10 mouse cellular contexts compared by ENCODE assay signal in the genomic region with DNA sequence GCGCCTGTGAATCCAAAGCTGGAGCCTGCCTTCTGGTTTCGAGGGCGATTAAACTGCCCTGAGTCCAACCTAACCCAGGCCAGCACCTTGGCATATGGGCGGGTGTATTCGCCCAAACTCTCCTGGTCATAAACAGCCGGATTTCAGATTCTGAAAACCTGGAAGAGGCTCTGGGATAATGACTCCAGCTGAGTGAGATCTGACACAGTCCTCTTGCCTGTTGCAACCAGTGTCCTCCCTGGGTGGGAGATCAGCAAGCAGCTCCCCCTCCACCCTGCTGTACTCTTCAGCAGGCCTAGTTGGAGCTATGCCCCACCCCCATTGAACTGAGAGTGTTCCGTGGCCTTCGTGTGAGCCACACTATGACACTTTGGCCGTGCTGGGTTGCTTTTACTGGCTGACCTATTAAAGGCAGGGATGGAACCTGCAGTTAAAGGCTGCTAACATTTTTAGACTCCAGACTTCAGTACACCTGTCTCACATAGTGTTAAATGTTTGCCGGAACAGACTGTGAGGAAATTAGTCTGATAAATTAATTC. TPM values are rescaled to one million over a fixed set of nuclear protein-coding genes. Genes with fewer than 3 reads are reported as not detected.
DNase-seq lines count a peak whose midpoint lies in the region; ATAC-seq lines count a peak whose summit lies in the region.
"Had no signal": no experiment of that assay in that cellular context is flagged by ENCODE, and none has a peak within 500 bp of the region (broad histone marks: within the 10 kb centered on the region; RNA-seq: fewer than 3 reads in every experiment).

No protein-coding gene starts in this region.

- H3K9ac ChIP-seq in heart, embryonic 16.5 days (ENCODE audit: low read length): no peak overlapping the region
- H3K9ac ChIP-seq in hindbrain, embryonic 14.5 days: peak overlapping the region; percentile 29
- H3K9ac ChIP-seq in limb, embryonic 11.5 days (ENCODE audit: low read length): no peak overlapping the region
- no peak overlapping the region for H3K9ac ChIP-seq in neural tube, embryonic 15.5 days (replicated peaks)

- peaks cover 9% of the 10 kb centered on the region for H3K4me1 ChIP-seq in heart, embryonic 16.5 days (ENCODE audit: control insufficient read depth, insufficient read depth, low read length)
- H3K4me1 ChIP-seq in hindbrain, embryonic 14.5 days (replicated peaks; ENCODE audit: control insufficient read depth, insufficient read depth, low read length): peaks cover 7% of the 10 kb centered on the region; the same call in 1 of the 2 replicates
- peaks cover 10% of the 10 kb centered on the region for H3K4me1 ChIP-seq in limb, embryonic 11.5 days (ENCODE audit: control insufficient read depth, insufficient read depth, low read length)
- peaks cover 18% of the 10 kb centered on the region for H3K4me1 ChIP-seq in neural tube, embryonic 15.5 days

- no peaks in the 10 kb centered on the region for H3K9me3 ChIP-seq in heart, embryonic 16.5 days (replicated peaks; ENCODE audit: control insufficient read depth, low read length)
- no peaks in the 10 kb centered on the region for H3K9me3 ChIP-seq in hindbrain, embryonic 14.5 days (ENCODE audit: control insufficient read depth, low read length)
- no peaks in the 10 kb centered on the region for H3K9me3 ChIP-seq in limb, embryonic 11.5 days (ENCODE audit: control insufficient read depth, low read length)
- no peaks in the 10 kb centered on the region for H3K9me3 ChIP-seq in neural tube, embryonic 15.5 days (replicated peaks)

- no peak for DNase-seq in heart, adult 9 months (ENCODE audit: low spot score in 2 of 2)
- no peak for DNase-seq in hindbrain, embryonic 14.5 days (ENCODE audit: low spot score)
- no peak for DNase-seq in limb, embryonic 11.5 days (ENCODE audit: low spot score)
- no peak for DNase-seq in cerebellum, postnatal 4 days (ENCODE audit: low spot score in 2 of 2)
- DNase-seq in adrenal gland, postnatal 10 days: no peak
- no peak for DNase-seq in layer of hippocampus, postnatal 14 days (ENCODE audit: low spot score in 2 of 2)

- 21% methylated on average over 10 of the region's 10 CpGs for WGBS in heart, embryonic 16.5 days
- WGBS in hindbrain, embryonic 14.5 days: 18% methylated on average over 10 of the region's 10 CpGs
- WGBS in limb, embryonic 11.5 days: 18% methylated on average over 10 of the region's 10 CpGs
- WGBS in neural tube, embryonic 15.5 days: 12% methylated on average over 10 of the region's 10 CpGs

- H3K4me3 ChIP-seq in heart, embryonic 16.5 days (ENCODE audit: low read length): peak overlapping the region; percentile 38
- peak overlapping the region; percentile 28; the same call in 1 of the 2 replicates for H3K4me3 ChIP-seq in hindbrain, embryonic 14.5 days (replicated peaks; ENCODE audit: low read length)
- peak overlapping the region; percentile 33; the same call in 1 of the 2 replicates for H3K4me3 ChIP-seq in limb, embryonic 11.5 days (ENCODE audit: low read depth, low read length)
- peak overlapping the region; percentile 41 for H3K4me3 ChIP-seq in neural tube, embryonic 15.5 days (replicated peaks)

- H3K36me3 ChIP-seq in heart, embryonic 16.5 days (ENCODE audit: control insufficient read depth, insufficient read depth): no peaks in the 10 kb centered on the region
- H3K36me3 ChIP-seq in hindbrain, embryonic 14.5 days (replicated peaks; ENCODE audit: control insufficient read depth, insufficient read depth): no peaks in the 10 kb centered on the region
- no peaks in the 10 kb centered on the region for H3K36me3 ChIP-seq in limb, embryonic 11.5 days (ENCODE audit: control insufficient read depth, insufficient read depth, low read length)
- no peaks in the 10 kb centered on the region for H3K36me3 ChIP-seq in neural tube, embryonic 15.5 days

- H3K27me3 ChIP-seq in heart, embryonic 16.5 days (ENCODE audit: control insufficient read depth, insufficient read depth, low read length): peaks cover 79% of the 10 kb centered on the region
- H3K27me3 ChIP-seq in hindbrain, embryonic 14.5 days (ENCODE audit: control insufficient read depth, insufficient read depth, low read length): peaks cover 96% of the 10 kb centered on the region
- peaks cover 69% of the 10 kb centered on the region for H3K27me3 ChIP-seq in limb, embryonic 11.5 days (ENCODE audit: control insufficient read depth, insufficient read depth, low read length)
- H3K27me3 ChIP-seq in neural tube, embryonic 15.5 days (replicated peaks): peaks cover 97% of the 10 kb centered on the region

- H3K4me2 ChIP-seq in heart, embryonic 16.5 days (ENCODE audit: low read depth, low read length): peak overlapping the region; percentile 57
- peak overlapping the region; percentile 54 for H3K4me2 ChIP-seq in hindbrain, embryonic 14.5 days (replicated peaks)
- H3K4me2 ChIP-seq in limb, embryonic 11.5 days (ENCODE audit: low read depth, severe bottlenecking): 0 out of 2 replicates have a peak overlapping the region, but pooled peaks have one; percentile 71
- H3K4me2 ChIP-seq in neural tube, embryonic 15.5 days: peak overlapping the region; percentile 73

- no peak for ATAC-seq in heart, embryonic 16.5 days (replicated peaks; ENCODE audit: extremely low read depth, insufficient read depth, low FRiP score)
- no peak for ATAC-seq in hindbrain, embryonic 14.5 days (ENCODE audit: low FRiP score)
- ATAC-seq in limb, embryonic 11.5 days (ENCODE audit: insufficient number of reproducible peaks, low FRiP score, low TSS enrichment, low read depth): no peak
- ATAC-seq in neural tube, embryonic 15.5 days (ENCODE audit: low FRiP score): no peak

- no peak overlapping the region for H3K27ac ChIP-seq in heart, embryonic 16.5 days (ENCODE audit: low read length)
- no peak overlapping the region for H3K27ac ChIP-seq in hindbrain, embryonic 14.5 days
- no peak overlapping the region for H3K27ac ChIP-seq in limb, embryonic 11.5 days (replicated peaks; ENCODE audit: low read depth, low read length)
- H3K27ac ChIP-seq in neural tube, embryonic 15.5 days (replicated peaks): no peak overlapping the region

RNA-seq across cellular contexts. Expression of a gene that starts 0.9 kb away (rescaled TPM):
- polyA plus RNA-seq in heart, embryonic 16.5 days (2015; fragmentation: Nextera tagmentation; extraction: Ambion mirVana): 0.54 and 0.61 TPM in 2 replicates
- 0.07 and 0.15 TPM in 2 replicates for polyA plus RNA-seq in hindbrain, embryonic 14.5 days (2014; fragmentation: Nextera tagmentation; extraction: Ambion mirVana)
- 0.74 and 0.79 TPM in 2 replicates for polyA plus RNA-seq in limb, embryonic 11.5 days (2014; fragmentation: Nextera tagmentation; extraction: Ambion mirVana)
- 0.06 and 2.0 TPM in 2 replicates for polyA plus RNA-seq in neural tube, embryonic 15.5 days (2015; fragmentation: Nextera tagmentation; extraction: Ambion mirVana)
- total RNA-seq in adrenal gland, postnatal 10 days (2021): not detected
- total RNA-seq in layer of hippocampus, postnatal 14 days (2021): not detected
- total RNA-seq: CH12.LX; heart, postnatal 14 days had no signal

RNA-seq across cellular contexts. Expression of a gene that starts 6.5 kb away (rescaled TPM):
- polyA plus RNA-seq in heart, embryonic 16.5 days (2015; fragmentation: Nextera tagmentation; extraction: Ambion mirVana): 3.8 and 4.0 TPM in 2 replicates
- polyA plus RNA-seq in hindbrain, embryonic 14.5 days (2014; fragmentation: Nextera tagmentation; extraction: Ambion mirVana): 3.8 and 4.0 TPM in 2 replicates
- 1.2 and 1.4 TPM in 2 replicates for polyA plus RNA-seq in limb, embryonic 11.5 days (2014; fragmentation: Nextera tagmentation; extraction: Ambion mirVana)
- polyA plus RNA-seq in neural tube, embryonic 15.5 days (2015; fragmentation: Nextera tagmentation; extraction: Ambion mirVana): 2.7 and 4.7 TPM in 2 replicates
- total RNA-seq in adrenal gland, postnatal 10 days (2021): 1 to 10 TPM; 6.3 to 7.3 TPM
- total RNA-seq in layer of hippocampus, postnatal 14 days (2021): 1 to 10 TPM; 7.1 to 8.8 TPM

RNA-seq across cellular contexts. Expression of a gene that starts 40.4 kb away (rescaled TPM):
- polyA plus RNA-seq in heart, embryonic 16.5 days (2015; fragmentation: Nextera tagmentation; extraction: Ambion mirVana): 76.7 and 80.0 TPM in 2 replicates
- 55.1 and 55.3 TPM in 2 replicates for polyA plus RNA-seq in hindbrain, embryonic 14.5 days (2014; fragmentation: Nextera tagmentation; extraction: Ambion mirVana)
- polyA plus RNA-seq in limb, embryonic 11.5 days (2014; fragmentation: Nextera tagmentation; extraction: Ambion mirVana): 173 and 185 TPM in 2 replicates
- polyA plus RNA-seq in neural tube, embryonic 15.5 days (2015; fragmentation: Nextera tagmentation; extraction: Ambion mirVana): 68.2 and 81.5 TPM in 2 replicates
- total RNA-seq in adrenal gland, postnatal 10 days (2021): 100 to 1,000 TPM in 1 of 2 experiments, 10 to 100 TPM in 1; 98.8 to 108 TPM
- 10 to 100 TPM; 84.4 to 90.5 TPM for total RNA-seq in layer of hippocampus, postnatal 14 days (2021)

RNA-seq across cellular contexts. Expression of a gene that starts 48.7 kb away (rescaled TPM):
- polyA plus RNA-seq in heart, embryonic 16.5 days (2015; fragmentation: Nextera tagmentation; extraction: Ambion mirVana): 30.3 and 31.8 TPM in 2 replicates
- polyA plus RNA-seq in hindbrain, embryonic 14.5 days (2014; fragmentation: Nextera tagmentation; extraction: Ambion mirVana): 38.4 and 41.0 TPM in 2 replicates
- polyA plus RNA-seq in limb, embryonic 11.5 days (2014; fragmentation: Nextera tagmentation; extraction: Ambion mirVana): 33.6 and 36.6 TPM in 2 replicates
- polyA plus RNA-seq in neural tube, embryonic 15.5 days (2015; fragmentation: Nextera tagmentation; extraction: Ambion mirVana): 64.9 and 66.2 TPM in 2 replicates
- 10 to 100 TPM; 49.9 to 52.2 TPM for total RNA-seq in adrenal gland, postnatal 10 days (2021)
- 10 to 100 TPM; 83.3 to 83.5 TPM for total RNA-seq in layer of hippocampus, postnatal 14 days (2021)

RNA-seq across cellular contexts. Expression of a gene that starts 51.0 kb away (rescaled TPM):
- polyA plus RNA-seq in heart, embryonic 16.5 days (2015; fragmentation: Nextera tagmentation; extraction: Ambion mirVana): 17.2 and 18.3 TPM in 2 replicates
- polyA plus RNA-seq in hindbrain, embryonic 14.5 days (2014; fragmentation: Nextera tagmentation; extraction: Ambion mirVana): 87.1 and 96.5 TPM in 2 replicates
- 8.6 and 9.0 TPM in 2 replicates for polyA plus RNA-seq in limb, embryonic 11.5 days (2014; fragmentation: Nextera tagmentation; extraction: Ambion mirVana)
- 82.1 and 103 TPM in 2 replicates for polyA plus RNA-seq in neural tube, embryonic 15.5 days (2015; fragmentation: Nextera tagmentation; extraction: Ambion mirVana)
- total RNA-seq in adrenal gland, postnatal 10 days (2021): 10 to 100 TPM in 1 of 2 experiments, 1 to 10 TPM in 1; 8.0 to 12.3 TPM
- 10 to 100 TPM; 70.5 to 74.2 TPM for total RNA-seq in layer of hippocampus, postnatal 14 days (2021)
